Mouse (Mus musculus): ENCODE data around the gene Aoc3. TPM values are rescaled to one million over a fixed set of nuclear protein-coding genes. Genes with fewer than 3 reads are reported as not detected.
"Not testable (repeated sequence)": the region's sequence is repeated elsewhere in the genome, so short reads cannot be mapped to it uniquely, and the experiment has no call there.

Gene Aoc3
- polyA plus RNA-seq, 1 experiment, result 0.02 TPM

GRCm38 (mm10) chr11:101326147-101326546 is 4.3 kb upstream of the Aoc3 start:
- Histone ChIP-seq H3K36me3 (ENCODE audit: control insufficient read depth, insufficient read depth) (peaks cover 33% of the 10 kb centered on the region), H3K4me2 (ENCODE audit: low read depth) (no peak overlapping the region), H3K79me2 (ENCODE audit: control insufficient read depth, insufficient read depth) (no peaks in the 10 kb centered on the region), H3K4me3 (no peak overlapping the region), H3K27me3 (ENCODE audit: control insufficient read depth, insufficient read depth, insufficient read length) (no peaks in the 10 kb centered on the region), H3ac (ENCODE audit: control insufficient read depth, insufficient read length) (no peak overlapping the region)
- TF ChIP-seq USF1 (IDR thresholded peaks at IDR 0.05; ENCODE audit: low read depth), result no peak
- no peak for TF ChIP-seq POLR2A (IDR thresholded peaks at IDR 0.05; ENCODE audit: insufficient read length, low read depth)
- no peak for TF ChIP-seq SRF (IDR thresholded peaks at IDR 0.05; ENCODE audit: control insufficient read depth, insufficient read length, low read depth)
- no peak for TF ChIP-seq CEBPB (IDR thresholded peaks at IDR 0.05; ENCODE audit: insufficient read depth, poor library complexity, severe bottlenecking)
- no peak for TF ChIP-seq TCF12 (IDR thresholded peaks at IDR 0.05; ENCODE audit: insufficient read depth, poor library complexity, severe bottlenecking)

- H3K4me2 ChIP-seq (ENCODE audit: low read depth), result no peak overlapping the region
- H3K27me3 ChIP-seq (ENCODE audit: control insufficient read depth, insufficient read depth, insufficient read length), result no peaks in the 10 kb centered on the region
- H3K4me3 ChIP-seq, result no peak overlapping the region
- no peaks in the 10 kb centered on the region for H3K79me2 ChIP-seq (ENCODE audit: control insufficient read depth, insufficient read depth)
- TF ChIP-seq REST (IDR thresholded peaks at IDR 0.05; ENCODE audit: insufficient read depth, insufficient read length) (no peak), MYOG (IDR thresholded peaks at IDR 0.05; ENCODE audit: control insufficient read depth in 1 of 3, insufficient read depth in 1 of 3, insufficient read length in 2 of 3, low read depth in 2 of 3) (no peak), MAX (IDR thresholded peaks at IDR 0.05; ENCODE audit: low read depth) (no peak), TCF12 (IDR thresholded peaks at IDR 0.05; ENCODE audit: insufficient read depth, poor library complexity, severe bottlenecking) (no peak), POLR2AphosphoS2 (IDR thresholded peaks at IDR 0.05; ENCODE audit: insufficient read length, low read depth) (no peak), MYOD1 (IDR thresholded peaks at IDR 0.05; ENCODE audit: control insufficient read depth in 1 of 3, insufficient read length in 2 of 3, low read depth in 2 of 3) (no peak), POLR2A (IDR thresholded peaks at IDR 0.05; ENCODE audit: insufficient read length, low read depth) (no peak)
- peaks cover 22% of the 10 kb centered on the region for H3K36me3 ChIP-seq (ENCODE audit: control insufficient read depth, insufficient read depth)
- H3ac ChIP-seq (ENCODE audit: control insufficient read depth, insufficient read length), result no peak overlapping the region
Observed at GRCm38 (mm10) chr11:101327311-101327710, 3.1 kb upstream of the Aoc3 start.

- TF ChIP-seq USF1 (IDR thresholded peaks at IDR 0.05; ENCODE audit: low read depth), result no peak
- no peak for TF ChIP-seq POLR2A (IDR thresholded peaks at IDR 0.05; ENCODE audit: insufficient read length, low read depth)
- TF ChIP-seq MAX (IDR thresholded peaks at IDR 0.05; ENCODE audit: low read depth), result no peak
- no peak for TF ChIP-seq TCF12 (IDR thresholded peaks at IDR 0.05; ENCODE audit: insufficient read depth, poor library complexity, severe bottlenecking)
- no peak for TF ChIP-seq E2F4 (IDR thresholded peaks at IDR 0.05; ENCODE audit: insufficient read depth)
- TF ChIP-seq MYOG (IDR thresholded peaks at IDR 0.05; ENCODE audit: control insufficient read depth in 1 of 3, insufficient read depth in 1 of 3, insufficient read length in 2 of 3, low read depth in 2 of 3), result no peak
- TF ChIP-seq CEBPB (IDR thresholded peaks at IDR 0.05; ENCODE audit: insufficient read depth, poor library complexity, severe bottlenecking), result no peak
- no peak for TF ChIP-seq MYOD1 (IDR thresholded peaks at IDR 0.05; ENCODE audit: control insufficient read depth in 1 of 3, insufficient read length in 2 of 3, low read depth in 2 of 3)
- no peak for TF ChIP-seq TCF3 (IDR thresholded peaks at IDR 0.05; ENCODE audit: insufficient read length, low read depth)
- TF ChIP-seq REST (IDR thresholded peaks at IDR 0.05; ENCODE audit: insufficient read depth, insufficient read length), result no peak
- TF ChIP-seq POLR2AphosphoS2 (IDR thresholded peaks at IDR 0.05; ENCODE audit: insufficient read length, low read depth), result no peak
- TF ChIP-seq SRF (IDR thresholded peaks at IDR 0.05; ENCODE audit: control insufficient read depth, insufficient read length, low read depth), result no peak
- no peak overlapping the region for H3K4me2 ChIP-seq (ENCODE audit: low read depth)
Observed at GRCm38 (mm10) chr11:101328941-101329635, 1.3 kb upstream of the Aoc3 start.

GRCm38 (mm10) chr11:101330961-101331360 is 556 bp downstream of the Aoc3 start:
- H3K27me3 ChIP-seq (ENCODE audit: control insufficient read depth, insufficient read depth, insufficient read length); H3K4me3 ChIP-seq; H3K79me2 ChIP-seq (ENCODE audit: control insufficient read depth, insufficient read depth); H3K36me3 ChIP-seq (ENCODE audit: control insufficient read depth, insufficient read depth); H3K4me2 ChIP-seq (ENCODE audit: low read depth); H3ac ChIP-seq (ENCODE audit: control insufficient read depth, insufficient read length): not testable (repeated sequence)

More at GRCm38 (mm10) chr11:101328941-101329635, 1.3 kb upstream of the Aoc3 start:
- H3K79me2 ChIP-seq (ENCODE audit: control insufficient read depth, insufficient read depth), result no peaks in the 10 kb centered on the region
- no peak overlapping the region for H3K4me3 ChIP-seq
- no peak overlapping the region for H3ac ChIP-seq (ENCODE audit: control insufficient read depth, insufficient read length)
- H3K27me3 ChIP-seq (ENCODE audit: control insufficient read depth, insufficient read depth, insufficient read length), result no peaks in the 10 kb centered on the region
- H3K36me3 ChIP-seq (ENCODE audit: control insufficient read depth, insufficient read depth), result peaks cover 8% of the 10 kb centered on the region

GRCm38 (mm10) chr11:101332537-101332936 is 2.1 kb downstream of the Aoc3 start:
- Histone ChIP-seq H3ac (ENCODE audit: control insufficient read depth, insufficient read length) (no peak overlapping the region), H3K4me3 (no peak overlapping the region), H3K36me3 (ENCODE audit: control insufficient read depth, insufficient read depth) (no peaks in the 10 kb centered on the region), H3K79me2 (ENCODE audit: control insufficient read depth, insufficient read depth) (no peaks in the 10 kb centered on the region), H3K27me3 (ENCODE audit: control insufficient read depth, insufficient read depth, insufficient read length) (no peaks in the 10 kb centered on the region), H3K4me2 (ENCODE audit: low read depth) (no peak overlapping the region)
- no peak for TF ChIP-seq CEBPB (IDR thresholded peaks at IDR 0.05; ENCODE audit: insufficient read depth, poor library complexity, severe bottlenecking)
- no peak for TF ChIP-seq MYOD1 (IDR thresholded peaks at IDR 0.05; ENCODE audit: control insufficient read depth in 1 of 3, insufficient read length in 2 of 3, low read depth in 2 of 3)
- TF ChIP-seq E2F4 (IDR thresholded peaks at IDR 0.05; ENCODE audit: insufficient read depth), result no peak
- TF ChIP-seq USF1 (IDR thresholded peaks at IDR 0.05; ENCODE audit: low read depth), result no peak
- TF ChIP-seq MYOG (IDR thresholded peaks at IDR 0.05; ENCODE audit: control insufficient read depth in 1 of 3, insufficient read depth in 1 of 3, insufficient read length in 2 of 3, low read depth in 2 of 3), result no peak
- no peak for TF ChIP-seq MAX (IDR thresholded peaks at IDR 0.05; ENCODE audit: low read depth)
- no peak for TF ChIP-seq TCF12 (IDR thresholded peaks at IDR 0.05; ENCODE audit: insufficient read depth, poor library complexity, severe bottlenecking)

Measured in myocyte (in vitro differentiated cells).